13 mouse cellular contexts compared by ENCODE assay signal in the genomic region with DNA sequence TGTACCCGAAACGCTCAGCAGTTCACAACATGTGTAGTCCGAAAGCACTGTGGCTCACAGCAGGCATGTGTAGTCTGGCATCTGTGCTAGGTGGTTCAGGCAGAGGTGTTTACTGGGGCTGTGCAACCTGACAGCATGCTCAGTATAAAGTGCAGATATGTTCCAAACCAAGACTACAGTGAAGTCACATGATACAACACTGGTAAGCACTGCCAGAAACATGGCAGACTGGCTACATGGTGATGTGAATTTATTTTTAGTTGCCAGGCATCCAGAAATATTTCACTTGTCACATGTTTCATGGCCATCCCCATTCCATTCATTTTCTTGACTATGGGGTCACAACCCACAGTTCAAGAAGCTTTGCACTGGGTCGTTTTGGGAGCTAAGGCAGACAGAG.
"Had no signal": no experiment of that assay in that cellular context is flagged by ENCODE, and none has a peak within 500 bp of the region (broad histone marks: within the 10 kb centered on the region; RNA-seq: fewer than 3 reads in every experiment).

No protein-coding gene starts in this region.

- H3K9ac ChIP-seq: limb, embryonic 15.5 days; liver, embryonic 12.5 days; lung, embryonic 14.5 days; neural tube, embryonic 15.5 days had no signal

- H3K4me1 ChIP-seq: liver, embryonic 12.5 days; neural tube, embryonic 15.5 days had no signal

- H3K4me2 ChIP-seq: limb, embryonic 15.5 days; liver, embryonic 12.5 days; lung, embryonic 14.5 days; neural tube, embryonic 15.5 days had no signal

- H3K27ac ChIP-seq: layer of hippocampus, adult 2 months; limb, embryonic 15.5 days; liver, embryonic 12.5 days; neural tube, embryonic 15.5 days had no signal

- ATAC-seq: liver, embryonic 12.5 days had no signal

- H3K4me3 ChIP-seq: layer of hippocampus, adult 2 months; limb, embryonic 15.5 days; liver, embryonic 12.5 days; myocyte; neural tube, embryonic 15.5 days had no signal

- H3K9me3 ChIP-seq: limb, embryonic 15.5 days; liver, embryonic 12.5 days; neural tube, embryonic 15.5 days had no signal

- H3K36me3 ChIP-seq: limb, embryonic 15.5 days; neural tube, embryonic 15.5 days had no signal

- H3K27me3 ChIP-seq: limb, embryonic 15.5 days; liver, embryonic 12.5 days; neural tube, embryonic 15.5 days had no signal

- DNase-seq: kidney, adult 8-10 months; kidney, postnatal 4 days; left cerebral cortex, postnatal 4 days; lung, embryonic 14.5 days; midbrain, embryonic 14.5 days; right cerebral cortex, adult 18-20 months; right cerebral cortex, postnatal 25 days; thymus, postnatal 36 days had no signal
